Mouse (Mus musculus) lung, adult 2 months (tissue): Measurements from ENCODE around the gene Lhfpl3. TPM values are rescaled to one million over a fixed set of nuclear protein-coding genes. Genes with fewer than 3 reads are reported as not detected.
A peak's percentile ranks its signal among the peaks of the same experiment; 100 is the strongest.
"Not testable (repeated sequence)": the region's sequence is repeated elsewhere in the genome, so short reads cannot be mapped to it uniquely, and the experiment has no call there.

Source experiments
- DNase-seq: peaks from one replicate; pipeline ENCODE4 v3.0.0; 2022
- H3K4me1 ChIP-seq: fragments of 200-500 bp; 2 replicates; pipeline ENCODE4 v1.6.1; 2011; ENCODE audit warnings: low read length; ENCODE audit not compliant: control insufficient read depth, insufficient read depth
- H3K4me3 ChIP-seq: fragments of 200-500 bp; replicated peaks from 2 replicates; pipeline ENCODE3; 2011; ENCODE audit warnings: low read depth, mild to moderate bottlenecking, control low read depth, low read length; ENCODE audit errors: extremely low read depth
- CTCF ChIP-seq: fragments of 200-500 bp; IDR thresholded peaks from 2 replicates; pipeline ENCODE4 v1.5.1; 2011; ENCODE audit warnings: mild to moderate bottlenecking, low read length, control low read depth; ENCODE audit not compliant: insufficient read depth
- POLR2A ChIP-seq: fragments of 200-500 bp; IDR thresholded peaks from 2 replicates; pipeline ENCODE4 v1.6.1; 2011; ENCODE audit warnings: low read depth, mild to moderate bottlenecking, control low read depth, low read length, borderline replicate concordance; ENCODE audit errors: extremely low read depth
- WGBS: fragments of 180-500 bp; shearing (Covaris S2); methylation state at CpG from one replicate; pipeline ENCODE4 v1.1.7; 2018; 5-methylcytosine and 5-hydroxymethylcytosine counted together
- polyA plus RNA-seq: library from polyadenylated mRNA; depleted of rRNA; stranded (reverse); fragments of >200 nt; gene quantifications from 2 replicates; pipeline ENCODE4 v1.2.3, GENCODE M21; 2012; rRNA removed

Gene Lhfpl3
- polyA plus RNA-seq = 0.06 and 0.12 TPM in 2 replicates

GRCm38 (mm10) chr5:22745885-22746532 is at the start of gene Lhfpl3:
Gene Lhfpl3 (plus strand): TSS chr5:22746059.
- no peak for TF ChIP-seq POLR2A
- no peak for TF ChIP-seq CTCF
- under 1% methylated on average over 44 of the region's 53 CpGs for WGBS
- H3K4me3 ChIP-seq = no peak within 1 kb of the TSS
- no peaks in the 10 kb centered on the region for H3K4me1 ChIP-seq
- no peak for DNase-seq

GRCm38 (mm10) chr5:22706271-22706670 is 39.6 kb upstream of the Lhfpl3 start:
- H3K4me1 ChIP-seq, H3K4me3 ChIP-seq, DNase-seq: not testable (repeated sequence)
- 76% methylated on average over 4 of the region's 4 CpGs for WGBS

- TF ChIP-seq POLR2A (no peak), CTCF (no peak)
- no peak overlapping the region for H3K4me3 ChIP-seq
- 3% methylated on average over 10 of the region's 10 CpGs for WGBS
- no peaks in the 10 kb centered on the region for H3K4me1 ChIP-seq
- no peak for DNase-seq
Measured at GRCm38 (mm10) chr5:22745529-22745884, 352 bp upstream of the Lhfpl3 start.

- WGBS = under 1% methylated on average over 20 of the region's 20 CpGs
- TF ChIP-seq POLR2A = no peak
- TF ChIP-seq CTCF = no peak
- Histone ChIP-seq H3K4me1 (no peaks in the 10 kb centered on the region), H3K4me3 (no peak overlapping the region)
- DNase-seq = no peak
Measured at GRCm38 (mm10) chr5:22746533-22747021, 718 bp downstream of the Lhfpl3 start.

GRCm38 (mm10) chr5:22747305-22747704 is 1.4 kb downstream of the Lhfpl3 start:
- Histone ChIP-seq H3K4me3 (no peak overlapping the region), H3K4me1 (no peaks in the 10 kb centered on the region)
- WGBS = 2% methylated on average over 7 of the region's 7 CpGs
- no peak for TF ChIP-seq CTCF
- TF ChIP-seq POLR2A = no peak
- DNase-seq = no peak

GRCm38 (mm10) chr5:22757261-22757660 is 11.4 kb downstream of the Lhfpl3 start:
- DNase-seq = no peak
- Histone ChIP-seq H3K4me3 (no peak overlapping the region), H3K4me1 (no peaks in the 10 kb centered on the region)
- WGBS = 23% methylated on average over 3 of the region's 3 CpGs
- no peak for TF ChIP-seq CTCF
- TF ChIP-seq POLR2A = no peak

- no peak for TF ChIP-seq POLR2A
- no peak for TF ChIP-seq CTCF
- WGBS = 24% methylated on average over 1 of the region's 1 CpGs
- Histone ChIP-seq H3K4me3 (no peak overlapping the region), H3K4me1 (no peaks in the 10 kb centered on the region)
- no peak for DNase-seq
Measured at GRCm38 (mm10) chr5:22770726-22771125, 24.9 kb downstream of the Lhfpl3 start.

- Histone ChIP-seq H3K4me3 (no peak overlapping the region), H3K4me1 (no peaks in the 10 kb centered on the region)
- 54% methylated on average over 1 of the region's 1 CpGs for WGBS
- TF ChIP-seq CTCF (no peak), POLR2A (no peak)
- no peak for DNase-seq
Measured at GRCm38 (mm10) chr5:22795361-22795760, 49.5 kb downstream of the Lhfpl3 start.

- TF ChIP-seq CTCF (no peak), POLR2A (no peak)
- 66% methylated on average over 4 of the region's 4 CpGs for WGBS
- no peak overlapping the region for H3K4me3 ChIP-seq
- no peak for DNase-seq
- no peaks in the 10 kb centered on the region for H3K4me1 ChIP-seq
Measured at GRCm38 (mm10) chr5:22813426-22813825, 67.6 kb downstream of the Lhfpl3 start.

- no peak for DNase-seq
- Histone ChIP-seq H3K4me3 (no peak overlapping the region), H3K4me1 (no peaks in the 10 kb centered on the region)
- WGBS = 64% methylated on average over 3 of the region's 3 CpGs
- TF ChIP-seq POLR2A = no peak
- TF ChIP-seq CTCF = no peak
Measured at GRCm38 (mm10) chr5:22829822-22830450, 84.1 kb downstream of the Lhfpl3 start.

GRCm38 (mm10) chr5:22851572-22851971 is 105.7 kb downstream of the Lhfpl3 start:
- Histone ChIP-seq H3K4me3 (no peak overlapping the region), H3K4me1 (no peaks in the 10 kb centered on the region)
- peak; percentile 9 for DNase-seq
- TF ChIP-seq POLR2A = no peak
- no peak for TF ChIP-seq CTCF
- 38% methylated on average over 14 of the region's 14 CpGs for WGBS
